Mouse (Mus musculus): ENCODE data around the gene Gng7.
A peak's percentile ranks its signal among the peaks of the same experiment; 100 is the strongest.

Gene Gng7

DNA sequence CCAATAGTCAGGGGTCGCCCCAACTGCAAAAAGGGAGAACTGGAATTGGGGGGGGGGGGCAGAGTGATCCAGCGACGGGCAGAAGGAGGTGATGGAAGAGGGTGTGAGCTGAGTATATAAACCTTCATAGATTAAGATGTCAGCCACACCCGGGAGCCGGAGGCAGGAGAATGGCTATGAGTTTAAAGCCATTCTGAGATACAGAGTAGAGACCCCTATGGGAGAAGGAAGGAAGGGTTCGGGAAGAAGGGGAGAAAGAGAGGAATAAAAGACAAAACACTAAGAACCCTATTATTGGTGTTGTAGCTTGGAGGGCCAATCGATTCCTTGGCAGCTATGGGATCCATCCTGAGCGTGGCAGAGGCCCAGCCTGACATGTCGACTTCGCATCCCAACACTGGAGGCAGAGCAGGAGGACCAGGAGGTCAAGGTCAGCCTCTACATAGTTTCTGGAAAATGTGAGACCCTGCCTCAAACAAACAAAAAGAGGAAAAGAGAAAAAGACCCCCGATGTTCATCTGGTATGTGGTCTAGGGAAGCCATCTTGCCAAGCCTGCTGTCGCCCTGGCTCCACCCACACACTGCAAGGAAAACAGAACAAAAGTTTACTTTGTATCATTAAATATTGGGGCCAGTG is 11.0 kb upstream of the Gng7 start, which contains the start of gene Diras1:
Gene Diras1 (minus strand): TSS at position 24 of the 637 bp plus-strand sequence.
- no peak for DNase-seq

DNA sequence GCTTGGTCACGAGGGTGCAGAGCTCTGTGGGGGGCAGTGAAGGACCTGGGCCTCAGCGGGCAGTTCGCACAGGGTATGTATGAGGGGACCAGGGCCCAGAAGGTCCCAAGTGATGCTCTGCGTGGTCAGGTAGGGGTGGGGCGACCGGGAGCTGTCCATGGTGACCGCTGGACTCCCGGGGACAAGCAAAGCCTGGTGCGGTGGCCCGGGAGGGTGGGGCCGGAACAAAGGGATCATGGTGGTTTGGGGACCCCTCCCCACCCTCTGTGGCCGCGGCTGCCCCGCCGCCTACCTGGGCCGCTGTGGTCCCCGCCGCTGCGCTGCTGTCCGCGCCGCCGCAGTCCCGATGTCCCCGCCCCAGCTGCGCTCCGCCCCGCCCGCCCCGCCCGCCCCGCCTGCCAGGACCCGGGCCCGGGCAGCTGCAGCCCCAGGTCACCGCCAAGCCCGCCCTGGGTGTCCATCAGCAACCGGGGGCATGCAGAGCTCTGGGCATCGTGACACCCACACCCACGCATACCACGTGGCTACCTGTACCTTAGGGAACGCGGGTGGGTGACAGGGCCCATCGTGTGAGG is 10.4 kb upstream of the Gng7 start:
- no peak for DNase-seq

DNA sequence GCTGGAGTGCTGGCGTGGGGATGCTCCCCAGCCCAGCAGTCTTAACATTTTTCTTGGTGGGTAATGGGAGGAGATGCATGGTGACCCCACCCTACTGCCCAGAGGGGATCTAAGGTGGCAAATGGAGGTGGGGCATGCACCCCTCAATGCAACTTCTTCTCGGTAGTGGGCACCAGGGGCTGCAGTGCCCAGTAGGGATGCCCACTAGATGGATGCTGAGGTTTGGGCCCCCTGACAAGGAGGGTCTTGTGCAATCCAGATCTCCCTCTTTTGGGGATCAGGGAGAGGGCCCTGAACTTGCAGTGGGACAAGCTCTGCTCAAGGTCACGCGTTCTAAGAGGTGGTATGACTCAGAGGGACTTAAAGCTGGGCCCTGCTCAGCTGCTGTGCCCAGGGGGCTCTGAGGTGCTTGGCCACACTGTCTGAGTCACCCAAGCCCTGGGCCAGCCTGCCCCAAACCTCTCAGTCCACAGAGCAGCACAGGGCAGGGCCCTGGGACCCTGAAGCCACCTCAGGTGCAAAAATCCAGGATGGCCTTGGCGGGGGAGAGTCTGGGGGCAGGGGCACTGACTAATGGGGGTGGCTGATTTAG is 9.7 kb upstream of the Gng7 start:
- DNase-seq: no peak

DNA sequence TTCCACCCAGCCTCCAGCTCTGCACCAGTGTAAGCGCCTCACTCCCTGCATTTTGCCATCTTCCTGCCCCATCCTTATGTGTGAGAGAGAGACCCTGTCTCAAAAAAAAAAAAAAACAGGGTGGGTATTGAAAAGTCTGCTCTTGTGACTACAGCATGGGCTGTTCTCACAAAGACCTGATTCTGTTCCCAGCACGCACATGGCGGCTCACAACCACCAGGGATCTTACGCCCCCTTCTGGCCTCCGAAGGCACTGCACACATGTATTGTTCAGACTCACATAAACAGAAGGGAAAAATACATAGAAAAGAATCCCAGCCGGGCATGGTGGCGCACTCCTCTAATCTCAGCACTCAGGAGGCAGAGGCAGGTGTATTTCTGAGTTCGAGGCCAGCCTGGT is 8.0 kb upstream of the Gng7 start:
- DNase-seq: no peak

DNA sequence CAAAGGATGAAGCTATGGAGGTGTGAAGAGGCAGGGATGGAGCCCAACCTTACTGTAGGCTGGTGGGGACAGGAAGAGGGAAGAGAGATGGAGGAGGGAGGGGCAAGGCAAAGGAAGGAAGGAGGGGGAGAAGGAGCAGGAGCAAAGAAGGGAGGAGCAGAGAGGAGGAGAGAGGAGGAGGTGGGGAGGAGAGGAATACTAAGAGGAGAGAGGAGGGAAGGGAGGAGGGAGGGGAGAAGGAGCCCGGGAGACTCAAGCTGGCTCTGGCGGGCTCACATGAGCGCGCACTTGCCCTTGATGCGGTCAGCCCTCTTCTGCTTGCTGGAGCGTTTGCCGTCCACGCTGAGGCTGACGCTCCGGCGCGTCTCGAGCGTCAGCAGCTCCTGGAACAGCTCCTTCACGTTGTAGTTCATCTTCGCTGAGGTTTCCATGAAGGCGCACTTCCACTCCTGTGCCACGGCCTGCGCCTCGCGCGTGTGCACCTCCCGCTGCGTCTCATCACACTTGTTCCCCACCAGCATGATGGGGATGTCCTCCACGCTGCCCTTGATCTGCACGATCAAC is 6.9 kb upstream of the Gng7 start:
- DNase-seq: no peak

DNA sequence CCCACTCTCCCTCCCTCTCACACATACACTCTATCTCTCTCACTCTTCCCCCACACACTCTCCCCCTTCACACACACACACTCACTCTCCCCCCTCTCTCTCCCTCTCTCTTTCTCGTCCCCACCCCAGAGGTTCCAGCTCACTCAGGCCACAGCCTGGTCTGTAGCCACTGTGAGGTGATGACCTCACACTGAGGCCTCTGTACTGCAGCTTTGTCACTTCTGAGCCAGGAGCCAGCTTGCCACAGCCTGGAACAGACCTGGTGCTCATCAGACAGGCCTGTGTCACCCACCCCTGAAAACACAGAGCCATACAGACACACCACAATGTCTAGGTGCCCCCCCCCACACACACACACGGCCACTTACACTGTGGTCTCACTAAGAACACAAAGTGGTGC is 5.5 kb upstream of the Gng7 start:
- DNase-seq: no peak

DNA sequence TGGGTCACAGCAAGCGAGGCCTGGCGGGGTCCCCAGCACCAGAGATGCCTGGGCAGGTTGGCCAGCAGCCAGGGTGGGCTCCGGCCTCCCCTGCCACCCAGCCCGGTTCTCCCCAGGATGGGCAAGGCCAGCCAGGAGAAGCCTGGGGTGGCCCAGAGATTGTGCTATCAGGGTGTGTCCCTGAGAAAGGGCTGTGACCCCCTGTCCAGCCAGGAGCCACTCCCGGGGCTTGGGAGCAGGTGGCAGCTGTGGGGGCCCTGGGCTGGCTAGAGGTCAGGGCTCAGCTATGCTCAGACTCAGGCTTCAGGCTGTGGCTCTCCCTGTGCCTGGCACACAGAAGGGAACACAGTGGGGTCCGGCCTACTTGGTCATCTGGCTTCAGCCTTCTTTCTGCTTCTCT is 4.9 kb upstream of the Gng7 start:
- no peak for DNase-seq

DNA sequence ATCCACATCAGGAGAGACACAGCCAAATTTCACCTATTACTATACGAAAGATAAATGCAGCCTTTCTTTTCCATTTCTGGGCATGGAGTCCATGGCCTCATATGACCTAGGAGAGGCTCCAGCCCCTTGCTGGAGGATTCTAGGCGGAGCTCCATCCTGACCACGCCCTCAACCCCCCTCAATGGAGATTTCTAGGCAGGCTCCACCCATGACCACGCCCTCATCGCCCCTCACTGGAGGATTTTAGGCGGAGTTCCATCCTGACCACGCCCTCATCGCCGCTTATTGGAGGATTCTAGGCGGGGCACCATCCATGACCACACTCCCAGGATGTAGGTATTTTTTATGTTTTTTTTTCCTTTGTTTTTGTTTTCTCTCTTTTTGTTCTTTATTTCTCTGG is 3.6 kb upstream of the Gng7 start:
- no peak for DNase-seq

DNA sequence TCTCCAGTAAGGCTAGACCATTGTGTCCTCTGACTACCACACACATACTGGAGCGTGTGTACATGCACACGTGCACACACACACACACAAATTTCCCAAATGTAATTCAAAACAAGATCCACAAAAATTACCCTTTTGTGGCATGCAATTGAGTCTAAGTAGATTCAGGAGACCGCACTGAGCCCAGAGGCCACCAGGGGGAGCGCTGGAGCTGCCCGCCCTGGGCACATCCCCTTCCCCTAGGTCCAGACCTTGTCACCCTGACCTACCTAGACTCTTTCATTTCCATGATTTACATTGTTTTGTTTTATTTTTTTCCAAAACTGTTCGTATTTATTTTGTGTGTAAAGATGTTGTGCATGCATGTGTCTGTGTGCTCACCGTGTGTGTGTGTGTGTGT is 1.9 kb upstream of the Gng7 start:
- peak; percentile 45 to 80 for DNase-seq

DNA sequence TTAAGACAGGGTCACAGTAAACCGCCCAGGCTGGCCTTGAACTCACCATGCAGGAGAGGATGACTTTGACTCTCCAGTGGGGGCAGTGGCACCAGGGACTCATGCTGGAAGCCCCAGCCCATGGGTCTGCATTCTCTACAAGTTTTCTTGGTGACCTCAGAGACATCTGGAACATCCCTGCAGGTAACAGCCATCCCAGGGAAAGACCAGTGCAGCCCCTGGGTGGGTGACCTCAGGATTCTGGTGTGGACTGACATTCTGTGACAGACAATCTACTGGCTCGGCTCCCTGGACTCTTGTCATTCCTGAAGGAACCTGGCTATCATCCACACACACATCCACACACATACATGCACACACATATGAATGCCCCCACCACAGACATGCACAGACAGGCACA is 921 bp upstream of the Gng7 start:
- no peak for DNase-seq

DNA sequence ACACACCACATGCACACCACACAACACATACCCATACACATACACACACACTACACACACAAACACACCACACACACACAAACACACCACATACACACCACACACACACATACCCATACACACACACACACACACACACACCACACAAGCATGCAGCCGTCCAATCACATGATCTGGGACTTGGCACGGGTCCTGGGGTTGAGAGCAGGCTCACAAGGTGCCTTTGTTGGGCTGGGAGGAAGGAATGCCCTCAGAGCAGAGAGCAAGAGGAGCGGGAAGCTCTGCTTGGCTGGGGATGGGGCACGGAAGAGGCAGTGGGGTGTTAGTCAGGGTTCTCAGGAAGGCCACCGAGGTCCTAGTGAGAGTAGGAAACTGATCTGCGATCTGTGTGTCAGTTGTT is 3.9 kb downstream of the Gng7 start:
- DNase-seq: no peak

DNA sequence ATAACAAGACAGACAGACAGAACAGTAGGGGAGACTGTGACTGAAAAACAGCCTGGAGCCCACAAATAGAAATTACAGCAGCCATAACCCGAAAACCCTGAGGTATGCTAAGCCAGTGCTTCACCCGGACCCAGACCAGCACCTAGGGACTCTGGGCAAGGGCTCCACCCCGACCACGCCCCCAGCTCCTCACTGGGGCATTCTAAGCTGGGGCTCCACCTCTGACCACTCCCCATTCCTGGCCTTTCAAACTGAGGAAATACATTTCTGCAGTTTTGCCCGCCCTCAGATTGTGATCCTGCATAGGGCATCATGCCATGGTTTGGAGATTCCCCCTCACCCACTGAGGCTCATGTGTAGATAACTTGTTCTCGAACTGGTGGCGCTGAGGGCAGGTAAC is 7.5 kb downstream of the Gng7 start:
- no peak for DNase-seq

DNA sequence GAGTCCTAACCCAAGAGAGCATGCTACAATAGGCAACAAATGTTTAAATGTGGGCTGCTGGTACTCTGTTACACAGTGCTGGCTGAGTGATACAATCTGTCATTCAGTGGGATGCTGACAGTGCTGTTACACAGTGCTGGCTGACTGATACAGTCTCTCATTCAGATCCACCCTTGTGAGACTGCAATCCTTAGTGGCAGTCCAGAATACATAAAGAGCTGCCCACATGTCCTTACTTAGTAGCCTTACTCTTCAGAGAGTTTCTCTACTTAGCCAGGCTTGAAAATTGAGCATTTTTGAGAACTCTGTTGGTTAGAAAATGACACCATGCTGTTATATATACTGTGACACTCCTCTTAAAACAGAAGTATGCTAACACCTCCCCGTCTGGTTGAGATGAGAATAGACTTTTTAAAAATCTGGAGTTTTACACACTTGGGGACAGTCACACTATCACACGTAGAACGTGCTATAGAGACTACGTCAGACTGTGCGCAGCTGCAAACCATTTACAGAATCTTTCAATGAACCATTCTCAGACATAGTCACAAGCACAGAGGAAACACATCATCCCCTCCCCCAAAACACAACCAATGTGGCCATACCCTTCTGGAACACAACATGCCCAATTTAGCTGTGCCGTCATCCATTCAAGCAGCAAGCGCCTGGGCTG is 8.6 kb downstream of the Gng7 start:
- no peak for DNase-seq

DNA sequence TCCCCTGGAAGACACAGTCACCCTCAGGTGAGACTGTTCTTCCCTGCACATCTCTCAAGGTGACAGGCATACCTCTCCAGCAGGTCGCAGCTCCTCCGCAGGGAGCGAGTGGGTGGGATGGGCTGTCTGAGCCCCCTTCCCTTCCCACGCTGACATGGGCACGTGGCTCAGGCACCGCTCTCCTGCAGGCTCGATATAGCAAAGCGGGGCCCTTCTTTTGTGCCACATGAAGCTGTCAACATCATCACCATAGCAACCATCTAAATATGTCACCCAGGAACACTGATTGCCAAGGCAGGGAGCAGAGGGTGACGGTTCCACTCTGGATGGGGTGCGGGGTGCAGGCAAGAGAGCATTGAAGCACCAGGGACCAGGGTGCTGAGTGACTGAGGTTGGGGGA is 13.6 kb downstream of the Gng7 start:
- DNase-seq: no peak

DNA sequence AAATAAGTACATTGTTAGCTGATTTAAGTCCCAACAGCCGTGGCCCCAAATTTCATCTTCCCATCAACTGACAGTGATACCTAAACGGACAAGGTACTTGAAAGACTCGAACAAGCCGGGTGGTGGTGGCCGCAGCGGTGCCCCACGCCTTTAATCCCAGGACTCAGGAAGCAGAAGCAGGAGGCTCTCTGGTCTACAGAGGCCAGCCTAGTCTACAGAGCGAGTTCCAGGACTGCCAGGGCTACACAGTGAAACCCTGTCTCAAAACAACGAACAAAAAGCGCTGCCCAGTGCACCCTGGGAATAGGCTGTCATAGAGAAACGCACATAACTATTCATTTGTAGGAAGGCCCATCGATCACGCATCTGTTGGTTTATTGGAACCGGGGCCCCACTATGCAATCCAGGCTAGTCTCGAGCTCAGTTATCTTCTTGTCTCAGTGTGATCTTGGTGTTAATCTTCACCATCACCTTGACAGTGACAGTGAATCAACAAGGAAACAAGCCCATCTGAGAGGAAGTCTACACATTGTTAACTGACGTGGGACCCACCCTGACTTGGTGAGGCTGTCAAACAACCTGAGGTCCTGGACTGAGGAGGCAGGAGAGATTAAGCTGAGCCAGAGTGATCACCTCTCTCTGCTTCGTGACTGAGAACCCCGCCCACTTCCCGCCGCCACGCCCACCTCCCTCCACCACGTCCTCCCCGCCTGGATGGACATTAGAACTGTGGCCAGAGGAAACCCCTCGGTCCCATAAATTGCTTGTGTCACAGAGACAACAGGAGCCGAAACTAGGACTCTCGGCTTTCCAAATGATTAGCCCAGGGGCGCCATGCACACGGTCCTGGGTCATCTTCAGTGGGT is 14.3 kb downstream of the Gng7 start:
- DNase-seq: no peak

DNA sequence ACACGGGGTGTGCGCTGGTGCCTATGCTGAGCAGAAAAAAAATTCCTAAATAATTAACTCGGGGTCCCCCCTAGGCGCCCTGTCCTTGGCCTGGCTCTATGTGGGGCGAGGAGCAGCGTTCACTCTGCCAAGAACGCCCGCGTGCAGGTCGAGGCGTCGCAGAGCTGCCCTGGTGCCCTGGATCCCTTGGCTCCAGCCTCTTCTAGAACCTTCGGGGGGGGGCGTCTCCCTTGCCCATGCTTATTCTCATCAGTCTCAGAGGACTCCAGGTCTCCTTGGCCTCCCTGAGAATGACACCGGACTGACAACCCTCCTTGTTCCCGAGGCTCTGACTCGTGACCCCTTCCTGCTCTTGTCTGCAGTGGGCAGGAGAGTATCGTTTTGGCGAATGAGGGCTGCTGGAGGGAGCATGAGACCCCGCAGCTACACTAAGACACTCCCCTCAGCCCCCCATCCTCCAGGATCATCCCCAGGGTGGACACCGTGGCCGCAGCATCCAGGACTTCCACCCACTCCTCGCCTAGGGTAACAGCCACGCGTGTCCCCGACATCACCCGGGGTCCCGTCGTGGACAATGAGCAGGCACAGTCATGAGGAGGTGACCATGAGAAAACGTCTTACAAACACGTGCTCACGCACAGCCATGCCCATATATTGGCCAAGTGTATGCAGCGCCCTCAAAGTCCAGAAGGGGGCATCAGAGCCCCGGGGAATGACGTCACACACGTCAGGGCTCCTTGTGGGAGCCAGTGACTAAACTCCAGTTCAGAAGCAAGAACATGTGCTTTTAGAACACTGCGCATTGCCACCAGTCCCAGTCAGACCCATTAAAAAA is 15.2 kb downstream of the Gng7 start:
- peak; percentile 72 to 84 for DNase-seq

DNA sequence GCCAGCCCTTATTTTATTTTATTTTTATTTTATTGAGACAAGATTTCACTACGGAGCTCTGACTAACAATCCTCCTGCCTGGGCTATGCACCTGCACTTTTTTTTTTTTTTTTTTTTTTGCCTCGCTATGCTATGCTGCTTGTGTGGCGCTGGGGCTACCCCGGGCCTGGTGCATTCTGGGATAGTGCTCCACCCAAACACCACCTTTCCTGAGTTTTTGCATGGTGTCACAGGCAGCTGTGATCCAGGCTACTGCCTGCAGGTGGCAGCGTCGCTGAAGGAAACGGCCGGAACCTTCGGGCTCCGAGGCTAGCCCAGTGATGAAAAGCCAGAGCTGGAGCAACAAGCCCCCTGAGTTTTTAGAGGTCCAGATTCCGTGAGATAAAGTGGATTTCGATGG is 16.0 kb downstream of the Gng7 start:
- DNase-seq: peak; percentile 38 to 52

DNA sequence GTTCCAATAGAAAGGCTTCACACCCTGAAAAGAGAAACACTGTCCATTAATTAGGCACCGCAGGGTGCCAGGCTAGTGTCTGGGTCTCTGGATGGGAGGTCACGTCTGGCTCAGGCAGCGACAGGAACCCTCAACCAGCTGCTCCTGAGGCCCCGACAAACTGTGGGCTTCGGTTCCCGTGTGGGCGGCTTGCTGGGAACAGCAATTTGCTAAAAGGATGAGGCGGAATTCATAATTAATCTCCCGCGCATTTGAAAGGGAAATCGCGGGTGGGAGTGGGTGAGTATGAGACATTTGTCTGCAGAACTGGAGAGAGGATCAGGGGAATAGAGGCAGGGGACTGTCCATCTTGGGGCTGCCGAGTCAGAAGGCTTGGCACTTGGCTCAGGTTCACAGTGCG is 16.7 kb downstream of the Gng7 start:
- DNase-seq: no peak

DNA sequence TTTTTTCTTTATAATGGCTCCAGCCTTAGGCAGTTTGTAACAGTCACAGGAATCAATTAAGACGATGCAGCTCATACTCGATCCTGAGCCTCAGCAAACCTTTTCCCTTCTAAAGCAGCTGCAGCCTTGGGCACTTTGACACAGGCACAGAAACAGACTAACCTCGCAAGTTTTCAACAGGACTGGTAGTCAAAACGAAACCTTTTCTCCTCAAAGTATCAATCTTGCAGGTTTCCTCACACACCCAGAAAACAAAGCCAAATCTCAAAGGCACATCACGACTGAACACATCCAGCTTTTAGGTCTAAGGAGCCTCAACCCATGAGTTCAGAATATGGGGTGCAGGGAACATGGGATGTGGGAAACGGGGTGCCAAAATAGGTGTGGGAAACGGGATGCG is 17.4 kb downstream of the Gng7 start:
- DNase-seq: no peak

DNA sequence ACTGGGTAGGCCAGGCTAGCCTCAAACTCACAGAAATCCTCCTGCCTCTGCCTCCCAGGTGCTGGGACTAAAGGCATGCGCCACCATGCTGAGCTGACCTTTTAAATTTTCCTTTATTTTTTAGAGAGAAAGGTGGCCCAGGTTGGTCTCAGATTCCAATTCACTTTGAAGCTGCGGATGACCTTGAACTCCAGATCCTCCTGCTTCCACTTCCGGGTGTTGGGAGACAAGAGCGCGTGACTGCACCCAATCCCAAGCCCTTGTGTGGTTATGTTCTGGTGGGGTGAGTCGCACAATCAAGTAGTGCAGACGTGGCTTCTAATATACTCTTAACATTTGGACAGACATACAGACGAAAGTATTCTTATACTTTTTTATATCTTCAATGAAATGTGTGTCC is 18.2 kb downstream of the Gng7 start:
- no peak for DNase-seq

DNA sequence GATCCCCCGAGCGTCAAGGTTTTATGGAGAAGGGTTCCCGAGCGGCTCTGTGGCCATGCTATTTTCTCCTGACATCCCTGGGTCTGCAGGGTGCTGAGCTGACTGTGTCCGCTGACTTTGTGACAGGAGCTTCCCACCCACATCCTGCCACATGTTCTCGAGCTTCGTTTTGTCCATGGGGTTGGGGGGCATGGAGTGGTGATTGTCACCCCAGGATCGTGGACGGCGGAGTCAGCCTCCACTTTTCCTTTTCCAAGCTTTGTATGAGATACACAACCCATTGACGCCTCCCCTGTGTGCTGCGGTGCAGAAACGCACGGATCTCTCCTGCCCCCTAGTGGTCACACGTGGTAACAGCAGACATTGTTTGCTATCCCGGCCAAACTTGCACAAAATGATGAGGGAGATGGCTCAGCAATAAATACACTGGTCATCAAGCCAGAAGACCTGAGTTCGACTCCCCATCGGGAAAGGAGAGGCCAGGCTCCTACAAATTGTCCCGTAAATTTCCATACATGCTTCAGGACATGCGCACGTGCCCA is 19.6 kb downstream of the Gng7 start:
- DNase-seq: peak; percentile 58 to 81

DNA sequence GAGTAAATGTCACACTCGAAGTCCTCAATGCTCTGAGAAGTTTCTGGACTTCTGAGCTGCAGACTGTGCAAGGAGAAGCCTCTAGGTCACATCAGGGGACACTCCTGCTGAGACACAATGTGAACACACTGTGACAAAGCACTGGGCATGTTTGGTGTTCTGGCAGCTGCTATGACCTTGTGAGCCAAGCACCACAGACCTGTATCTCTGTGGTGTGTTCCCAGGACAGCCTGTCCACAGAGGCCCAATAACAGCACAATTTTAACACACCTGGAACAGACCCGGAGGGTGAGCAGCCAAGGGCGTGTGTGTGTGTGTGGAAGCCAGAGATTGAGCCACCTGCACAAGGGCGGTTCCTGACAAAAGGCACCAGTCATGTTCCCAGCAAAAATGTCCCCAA is 20.1 kb downstream of the Gng7 start:
- no peak for DNase-seq
